Mouse (Mus musculus) small intestine, adult 2 months (tissue): Measurements from ENCODE around the gene Rpap3. TPM values are rescaled to one million over a fixed set of nuclear protein-coding genes. Genes with fewer than 3 reads are reported as not detected.

Experiments
- H3K27ac ChIP-seq: fragments of 200-500 bp; 2 replicates; pipeline ENCODE4 v1.5.1; 2012; ENCODE audit warnings: low read depth, low read length, control low read depth, inconsistent platforms; ENCODE audit not compliant: insufficient read depth
- H3K27me3 ChIP-seq: fragments of 200-500 bp; 2 replicates; pipeline ENCODE4 v1.6.1; 2012; ENCODE audit warnings: mild to moderate bottlenecking, moderate library complexity, low read length, inconsistent platforms; ENCODE audit not compliant: control insufficient read depth, insufficient read depth
- H3K36me3 ChIP-seq: fragments of 200-500 bp; 2 replicates; pipeline ENCODE4 v1.6.1; 2012; ENCODE audit warnings: mild to moderate bottlenecking, low read length, control low read depth, inconsistent platforms; ENCODE audit not compliant: control insufficient read depth, insufficient read depth
- H3K4me1 ChIP-seq: fragments of 200-500 bp; 2 replicates; pipeline ENCODE4 v1.6.1; 2012; ENCODE audit warnings: low read length, inconsistent platforms, mixed read lengths; ENCODE audit not compliant: control insufficient read depth, insufficient read depth, insufficient read length
- H3K4me3 ChIP-seq: fragments of 200-500 bp; 2 replicates; pipeline ENCODE4 v1.5.1; 2012; ENCODE audit warnings: low read depth, mild to moderate bottlenecking, control low read depth, inconsistent platforms, low read length, moderate library complexity
- CTCF ChIP-seq: fragments of 200-500 bp; IDR thresholded peaks from 2 replicates; pipeline ENCODE4 v1.5.1; 2012; ENCODE audit warnings: low read depth, mild to moderate bottlenecking, control low read depth, inconsistent platforms, low read length, moderate library complexity, mixed read lengths; ENCODE audit not compliant: insufficient replicate concordance, insufficient read length; ENCODE audit errors: extremely low read depth
- POLR2A ChIP-seq: fragments of 200-500 bp; IDR thresholded peaks from 2 replicates; pipeline ENCODE4 v1.6.1; 2012; ENCODE audit warnings: low read depth, mild to moderate bottlenecking, control low read depth, inconsistent platforms, low read length, moderate library complexity
- WGBS: fragments of 180-500 bp; shearing (Covaris S2); methylation state at CpG from one replicate; pipeline ENCODE4 v1.1.7; 2018; 5-methylcytosine and 5-hydroxymethylcytosine counted together
- polyA plus RNA-seq: library from polyadenylated mRNA; depleted of rRNA; stranded (reverse); fragments of >200 nt; gene quantifications from 2 replicates; pipeline ENCODE4 v1.2.3, GENCODE M21; 2012

The Rpap3 gene
- polyA plus RNA-seq, 1 experiment = 0.63 TPM

DNA sequence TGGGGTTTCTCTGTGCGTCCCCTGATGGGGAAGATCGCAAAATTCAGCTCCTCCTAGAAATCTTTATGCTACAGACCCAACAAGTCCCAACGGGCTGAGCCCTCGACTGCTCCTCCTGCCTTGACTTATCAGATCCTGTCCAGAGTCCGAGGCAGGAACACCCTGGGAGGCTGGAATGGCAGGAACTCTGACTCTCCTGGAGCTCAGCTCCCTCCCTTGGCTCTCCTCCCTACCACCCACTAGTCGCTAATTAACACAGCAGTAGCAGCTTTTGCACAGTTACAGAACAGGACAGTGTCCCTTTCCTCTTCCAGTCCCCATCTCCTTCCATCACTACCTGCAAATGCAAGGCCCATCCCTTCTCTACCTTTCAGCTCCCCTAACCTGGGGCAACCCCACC, 24.7 kb upstream of the Rpap3 start:
- Histone ChIP-seq H3K27me3 (no peaks in the 10 kb centered on the region), H3K4me1 (peaks cover 4% of the 10 kb centered on the region; the same call in 1 of the 2 replicates), H3K36me3 (no peaks in the 10 kb centered on the region), H3K4me3 (no peak overlapping the region), H3K27ac (no peak overlapping the region)
- TF ChIP-seq POLR2A (no peak), CTCF (no peak)
- WGBS = 45% methylated on average over 6 of the region's 6 CpGs

DNA sequence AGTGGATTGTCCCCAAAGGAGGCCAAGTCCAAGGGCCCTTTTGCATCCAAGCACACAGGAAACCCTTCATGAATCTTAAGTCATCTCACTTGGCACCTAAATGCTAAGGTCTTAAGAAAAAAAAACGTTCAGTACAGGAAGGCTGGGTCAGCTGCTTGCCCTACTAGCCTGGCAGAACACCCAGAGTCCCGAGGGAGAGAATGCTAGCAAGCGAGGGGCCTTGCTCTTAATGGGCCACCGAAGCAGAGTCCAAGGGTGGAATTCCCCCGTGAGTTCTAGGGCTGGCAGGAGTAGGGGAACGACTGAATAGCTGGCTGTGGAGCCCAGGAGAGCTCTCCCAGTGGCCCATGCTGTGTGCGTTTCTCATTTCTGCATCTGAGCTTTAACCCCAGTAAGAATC, 23.2 kb upstream of the Rpap3 start:
- no peak overlapping the region for H3K27ac ChIP-seq
- no peak overlapping the region for H3K4me3 ChIP-seq
- TF ChIP-seq CTCF = no peak
- TF ChIP-seq POLR2A = no peak
- peaks cover 4% of the 10 kb centered on the region; the same call in 1 of the 2 replicates for H3K4me1 ChIP-seq
- no peaks in the 10 kb centered on the region for H3K27me3 ChIP-seq
- WGBS = 49% methylated on average over 7 of the region's 7 CpGs
- H3K36me3 ChIP-seq = no peaks in the 10 kb centered on the region

DNA sequence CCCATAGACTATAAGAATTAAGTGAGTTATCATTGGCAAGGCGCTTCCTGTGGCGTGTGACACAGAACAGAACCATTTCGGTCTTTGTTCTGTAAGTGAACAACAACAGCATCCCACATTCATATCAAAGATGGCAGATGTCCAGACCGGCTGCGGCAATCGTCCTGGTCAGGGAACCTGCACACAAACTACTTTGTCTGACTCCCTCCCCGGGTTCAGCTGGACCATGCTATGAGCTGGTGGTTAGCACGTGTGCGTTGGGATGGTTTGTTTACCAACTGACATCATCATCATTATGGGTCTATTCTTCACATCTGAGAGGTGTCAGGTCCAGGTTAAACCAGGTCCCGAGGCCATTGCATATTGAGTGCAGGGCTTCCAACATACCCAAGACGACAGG, 22.8 kb upstream of the Rpap3 start:
- no peak overlapping the region for H3K27ac ChIP-seq
- no peak overlapping the region for H3K4me3 ChIP-seq
- H3K36me3 ChIP-seq = no peaks in the 10 kb centered on the region
- no peaks in the 10 kb centered on the region for H3K27me3 ChIP-seq
- 73% methylated on average over 11 of the region's 11 CpGs for WGBS
- TF ChIP-seq CTCF = no peak
- no peak for TF ChIP-seq POLR2A
- peaks cover 4% of the 10 kb centered on the region; the same call in 1 of the 2 replicates for H3K4me1 ChIP-seq

DNA sequence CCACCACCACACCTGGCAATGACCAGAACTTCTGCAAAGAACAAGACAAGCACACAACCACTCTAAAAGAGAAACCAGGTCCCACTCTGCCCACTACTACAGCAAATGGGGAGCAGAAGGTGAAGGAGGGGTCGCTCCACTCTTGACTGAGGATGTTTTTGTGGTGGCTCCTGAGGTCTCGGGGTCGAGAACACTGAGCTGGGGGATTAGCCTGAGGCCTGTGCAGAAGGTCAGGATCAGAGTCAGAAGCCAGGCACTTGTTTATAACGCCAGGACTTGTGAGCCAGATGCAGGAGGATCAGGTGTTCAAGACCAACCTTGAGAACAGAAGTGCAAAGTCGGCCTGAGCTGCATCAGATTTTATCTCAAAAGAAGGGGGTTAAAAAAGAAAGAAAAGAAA, 21.9 kb upstream of the Rpap3 start:
- WGBS = 69% methylated on average over 5 of the region's 5 CpGs
- no peak overlapping the region for H3K27ac ChIP-seq
- peaks cover 4% of the 10 kb centered on the region; the same call in 1 of the 2 replicates for H3K4me1 ChIP-seq
- no peaks in the 10 kb centered on the region for H3K27me3 ChIP-seq
- TF ChIP-seq CTCF (no peak), POLR2A (no peak)
- no peaks in the 10 kb centered on the region for H3K36me3 ChIP-seq
- no peak overlapping the region for H3K4me3 ChIP-seq

DNA sequence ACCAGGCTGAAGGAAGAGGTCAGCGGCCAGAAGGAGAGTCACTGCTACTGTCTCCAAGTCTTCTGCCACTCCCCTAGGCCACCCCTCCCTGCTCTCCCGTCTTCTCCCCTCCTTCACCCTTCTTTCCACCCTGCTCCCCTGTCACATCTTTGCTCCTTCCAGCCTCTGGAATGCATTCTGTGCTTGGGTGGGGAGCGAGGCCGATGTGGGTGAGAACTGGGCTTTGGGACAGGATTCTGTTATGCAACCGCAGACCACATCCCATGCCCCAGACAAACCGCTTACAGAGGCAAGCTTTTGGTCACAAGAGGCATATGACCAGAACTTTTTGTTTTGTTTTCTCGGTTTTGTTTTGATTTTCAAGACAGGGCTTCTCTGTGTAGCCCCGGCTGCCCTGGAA, 21.4 kb upstream of the Rpap3 start:
- no peak overlapping the region for H3K4me3 ChIP-seq
- H3K36me3 ChIP-seq = no peaks in the 10 kb centered on the region
- 0 out of 2 replicates have a peak overlapping the region, but pooled peaks have one; percentile 25 for H3K27ac ChIP-seq
- H3K4me1 ChIP-seq = peaks cover 4% of the 10 kb centered on the region; the same call in 1 of the 2 replicates
- 56% methylated on average over 8 of the region's 8 CpGs for WGBS
- TF ChIP-seq CTCF (no peak), POLR2A (no peak)
- no peaks in the 10 kb centered on the region for H3K27me3 ChIP-seq

DNA sequence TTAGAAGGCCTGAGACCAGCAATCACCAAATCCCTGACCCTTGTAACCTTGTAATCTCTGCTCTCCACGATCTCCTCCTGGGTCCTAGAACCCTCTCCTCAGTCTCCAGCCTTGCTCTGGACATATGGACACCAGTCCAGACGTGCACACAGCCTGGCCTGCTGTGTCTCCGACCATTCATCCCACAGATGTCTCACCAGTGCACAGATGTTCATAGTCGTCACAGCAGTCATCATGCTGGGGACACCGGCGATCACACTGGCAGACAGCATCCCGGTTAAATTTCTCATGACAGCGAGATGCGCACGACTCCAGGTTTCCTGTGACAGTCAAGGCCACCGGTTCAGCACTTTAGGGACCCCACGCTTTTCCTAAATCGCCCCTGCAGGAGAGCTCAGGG, 20.7 kb upstream of the Rpap3 start:
- WGBS = 78% methylated on average over 13 of the region's 13 CpGs
- no peak overlapping the region for H3K4me3 ChIP-seq
- peaks cover 4% of the 10 kb centered on the region; the same call in 1 of the 2 replicates for H3K4me1 ChIP-seq
- no peaks in the 10 kb centered on the region for H3K27me3 ChIP-seq
- no peak for TF ChIP-seq POLR2A
- no peak for TF ChIP-seq CTCF
- H3K36me3 ChIP-seq = no peaks in the 10 kb centered on the region
- H3K27ac ChIP-seq = no peak overlapping the region

DNA sequence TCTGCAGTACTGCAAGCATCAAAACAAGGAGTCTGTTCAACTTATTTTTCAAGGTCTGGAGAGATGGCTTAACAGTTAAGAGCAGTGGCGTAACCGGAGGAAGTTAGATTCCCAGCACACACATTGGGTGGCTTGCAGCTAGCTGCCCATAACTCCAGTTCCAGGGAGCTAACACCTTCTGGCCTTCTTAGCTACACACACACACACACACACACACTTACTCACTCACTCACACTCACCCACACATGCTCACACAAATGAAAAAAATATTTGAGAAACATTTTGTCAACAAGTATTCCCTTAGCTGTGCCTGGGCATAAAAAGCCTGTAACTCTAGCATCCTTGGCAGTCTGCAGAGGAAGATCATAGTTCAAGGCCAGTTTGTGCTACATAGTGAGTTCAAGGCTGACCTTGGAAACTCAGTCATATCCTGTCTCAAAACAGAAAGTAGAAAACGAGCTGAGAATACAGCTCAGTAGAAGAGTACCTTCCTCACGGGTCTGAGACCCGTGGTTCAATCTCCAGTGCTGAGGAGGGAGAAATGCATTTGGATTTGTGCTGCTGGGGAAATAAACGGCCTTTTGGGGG, 19.7 kb upstream of the Rpap3 start:
- Histone ChIP-seq H3K36me3 (no peaks in the 10 kb centered on the region), H3K27ac (no peak overlapping the region), H3K27me3 (no peaks in the 10 kb centered on the region), H3K4me1 (peaks cover 4% of the 10 kb centered on the region; the same call in 1 of the 2 replicates), H3K4me3 (no peak overlapping the region)
- 52% methylated on average over 6 of the region's 6 CpGs for WGBS
- TF ChIP-seq POLR2A = no peak
- TF ChIP-seq CTCF = no peak
